Mouse (Mus musculus): Measurements from ENCODE around the gene Mrps33. TPM values are rescaled to one million over a fixed set of nuclear protein-coding genes. Genes with fewer than 3 reads are reported as not detected.

Gene Mrps33
- polyA plus RNA-seq, 1 experiment from 2014 or later: 195 TPM

GRCm38 (mm10) chr6:39785944-39786343 is 24.8 kb downstream of the Mrps33 start:
- no peak overlapping the region for H3K9ac ChIP-seq (ENCODE audit: low read length)
- no peaks in the 10 kb centered on the region for H3K27me3 ChIP-seq (replicated peaks; ENCODE audit: control insufficient read depth, insufficient read depth, low read length)
- no peak overlapping the region for H3K27ac ChIP-seq (ENCODE audit: low read depth)
- no peak overlapping the region for H3K4me3 ChIP-seq (ENCODE audit: low read depth, low read length)
- H3K4me2 ChIP-seq (ENCODE audit: low read length): no peak overlapping the region
- H3K36me3 ChIP-seq (ENCODE audit: control insufficient read depth, insufficient read depth, low read length): no peaks in the 10 kb centered on the region
- peak; percentile 12 for DNase-seq (ENCODE audit: low spot score)
- peaks cover 5% of the 10 kb centered on the region; the same call in 1 of the 2 replicates for H3K4me1 ChIP-seq (replicated peaks; ENCODE audit: control insufficient read depth, insufficient read depth, low read length)
- 67% methylated on average over 5 of the region's 5 CpGs for WGBS
- no peaks in the 10 kb centered on the region for H3K9me3 ChIP-seq (ENCODE audit: control insufficient read depth, low read length)
- ATAC-seq (replicated peaks; ENCODE audit: low FRiP score, low TSS enrichment, low read depth): no peak

DNA sequence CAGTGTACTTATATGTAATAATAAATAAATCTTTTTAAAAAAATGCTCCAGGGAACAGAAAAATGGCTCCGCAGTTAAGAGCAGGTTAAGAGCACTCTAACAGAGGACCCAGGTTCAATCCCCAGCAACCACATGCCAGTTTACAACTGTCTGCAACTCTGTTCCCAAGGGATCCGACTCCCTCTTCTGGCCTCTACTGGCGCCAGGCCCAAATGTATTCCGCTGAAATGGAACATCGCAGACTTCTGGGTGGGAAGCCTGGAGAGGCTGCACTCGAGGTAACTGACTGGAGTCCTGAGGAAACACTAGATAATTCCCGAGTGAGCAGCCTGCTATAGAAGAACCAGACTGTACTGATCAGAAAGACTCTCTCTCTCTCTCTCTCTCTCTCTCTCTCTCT is 27.3 kb downstream of the Mrps33 start:
- no peak overlapping the region for H3K4me3 ChIP-seq (ENCODE audit: low read depth, low read length)
- no peaks in the 10 kb centered on the region for H3K27me3 ChIP-seq (replicated peaks; ENCODE audit: control insufficient read depth, insufficient read depth, low read length)
- no peaks in the 10 kb centered on the region for H3K9me3 ChIP-seq (ENCODE audit: control insufficient read depth, low read length)
- H3K36me3 ChIP-seq (ENCODE audit: control insufficient read depth, insufficient read depth, low read length): no peaks in the 10 kb centered on the region
- DNase-seq (ENCODE audit: low spot score): peak; percentile 50
- peaks cover 11% of the 10 kb centered on the region; the same call in 1 of the 2 replicates for H3K4me1 ChIP-seq (replicated peaks; ENCODE audit: control insufficient read depth, insufficient read depth, low read length)
- H3K9ac ChIP-seq (ENCODE audit: low read length): no peak overlapping the region
- no peak overlapping the region for H3K4me2 ChIP-seq (ENCODE audit: low read length)
- ATAC-seq (replicated peaks; ENCODE audit: low FRiP score, low TSS enrichment, low read depth): no peak
- H3K27ac ChIP-seq (ENCODE audit: low read depth): no peak overlapping the region
- 76% methylated on average over 7 of the region's 7 CpGs for WGBS

GRCm38 (mm10) chr6:39782618-39783017 is 28.2 kb downstream of the Mrps33 start:
- DNase-seq (ENCODE audit: low spot score): peak; percentile 61
- Histone ChIP-seq H3K4me1 (replicated peaks; ENCODE audit: control insufficient read depth, insufficient read depth, low read length) (peaks cover 11% of the 10 kb centered on the region; the same call in 1 of the 2 replicates), H3K27ac (ENCODE audit: low read depth) (no peak overlapping the region), H3K27me3 (replicated peaks; ENCODE audit: control insufficient read depth, insufficient read depth, low read length) (no peaks in the 10 kb centered on the region), H3K4me3 (ENCODE audit: low read depth, low read length) (no peak overlapping the region), H3K9me3 (ENCODE audit: control insufficient read depth, low read length) (no peaks in the 10 kb centered on the region), H3K36me3 (ENCODE audit: control insufficient read depth, insufficient read depth, low read length) (no peaks in the 10 kb centered on the region), H3K4me2 (ENCODE audit: low read length) (no peak overlapping the region), H3K9ac (ENCODE audit: low read length) (no peak overlapping the region)
- 34% methylated on average over 3 of the region's 3 CpGs for WGBS
- no peak for ATAC-seq (replicated peaks; ENCODE audit: low FRiP score, low TSS enrichment, low read depth)

- Histone ChIP-seq H3K36me3 (ENCODE audit: control insufficient read depth, insufficient read depth, low read length) (no peaks in the 10 kb centered on the region), H3K27ac (ENCODE audit: low read depth) (peak overlapping the region; percentile 78; the same call in 1 of the 2 replicates)
- ATAC-seq (replicated peaks; ENCODE audit: low FRiP score, low TSS enrichment, low read depth): no peak
These were observed 28.8 kb downstream of the Mrps33 start for GRCm38 (mm10) chr6:39781766-39782530.

DNA sequence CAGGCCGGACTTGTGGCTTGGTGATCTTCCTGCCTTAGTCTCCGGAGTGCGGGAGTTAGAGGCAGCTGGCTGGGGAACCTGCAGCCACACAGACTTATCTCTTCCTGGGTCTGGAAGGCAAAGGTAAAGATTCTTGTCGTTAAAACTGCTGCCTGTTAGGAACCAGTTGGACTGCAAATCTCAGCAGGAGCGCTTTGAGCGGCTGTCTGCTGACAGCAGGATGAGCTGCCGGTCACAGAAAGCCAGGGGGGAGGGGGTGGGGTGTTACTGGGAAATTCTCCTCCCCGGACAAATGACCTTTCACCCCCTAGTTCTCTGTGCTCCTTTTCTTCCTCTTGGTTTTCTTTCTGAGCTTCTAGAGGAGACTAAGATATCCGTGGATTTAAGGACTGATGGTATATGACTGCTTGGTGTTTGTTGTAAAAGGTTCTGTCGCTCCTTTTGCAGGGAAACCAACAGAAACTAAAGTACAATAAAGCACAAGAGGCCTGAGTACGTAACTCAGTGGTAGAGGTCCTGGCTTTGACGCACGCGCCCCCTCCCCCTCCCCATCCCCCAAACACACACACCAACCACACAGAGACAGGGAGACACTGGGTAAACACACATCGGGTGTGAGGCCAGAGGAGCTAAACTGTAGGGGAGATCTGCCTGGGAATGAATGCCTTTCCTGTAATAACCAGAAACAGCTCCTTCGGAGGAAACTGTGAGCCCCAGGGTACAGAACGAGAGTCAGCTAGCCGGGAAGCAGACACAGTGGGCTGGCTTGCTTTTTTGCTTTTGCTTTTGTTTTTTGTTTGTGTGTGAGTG is 29.7 kb downstream of the Mrps33 start:
- WGBS: 2% methylated on average over 18 of the region's 18 CpGs
- no peaks in the 10 kb centered on the region for H3K9me3 ChIP-seq (ENCODE audit: control insufficient read depth, low read length)
- peak overlapping the region; percentile 18 for H3K4me3 ChIP-seq (ENCODE audit: low read depth, low read length)
- H3K9ac ChIP-seq (ENCODE audit: low read length): peak overlapping the region; percentile 13; the same call in 1 of the 2 replicates
- ATAC-seq (replicated peaks; ENCODE audit: low FRiP score, low TSS enrichment, low read depth) (peak; percentile 60; the same call in 1 of the 2 replicates), DNase-seq (ENCODE audit: low spot score) (peak; percentile 67)
- H3K36me3 ChIP-seq (ENCODE audit: control insufficient read depth, insufficient read depth, low read length): no peaks in the 10 kb centered on the region
- no peaks in the 10 kb centered on the region for H3K27me3 ChIP-seq (replicated peaks; ENCODE audit: control insufficient read depth, insufficient read depth, low read length)
- H3K4me2 ChIP-seq (ENCODE audit: low read length): peak overlapping the region; percentile 52
- H3K4me1 ChIP-seq (replicated peaks; ENCODE audit: control insufficient read depth, insufficient read depth, low read length): peaks cover 11% of the 10 kb centered on the region; the same call in 1 of the 2 replicates
- H3K27ac ChIP-seq (ENCODE audit: low read depth): peak overlapping the region; percentile 78; the same call in 1 of the 2 replicates

More at GRCm38 (mm10) chr6:39781766-39782530, 28.8 kb downstream of the Mrps33 start:
- Histone ChIP-seq H3K27me3 (replicated peaks; ENCODE audit: control insufficient read depth, insufficient read depth, low read length) (no peaks in the 10 kb centered on the region), H3K4me2 (ENCODE audit: low read length) (peak overlapping the region; percentile 52), H3K9ac (ENCODE audit: low read length) (no peak overlapping the region; the same call in 1 of the 2 replicates), H3K4me1 (replicated peaks; ENCODE audit: control insufficient read depth, insufficient read depth, low read length) (peaks cover 11% of the 10 kb centered on the region; the same call in 1 of the 2 replicates), H3K4me3 (ENCODE audit: low read depth, low read length) (no peak overlapping the region), H3K9me3 (ENCODE audit: control insufficient read depth, low read length) (no peaks in the 10 kb centered on the region)
- peak; percentile 62 for DNase-seq (ENCODE audit: low spot score)
- WGBS: 45% methylated on average over 17 of the region's 17 CpGs

GRCm38 (mm10) chr6:39778506-39778905 is 32.3 kb downstream of the Mrps33 start:
- 65% methylated on average over 1 of the region's 1 CpGs for WGBS
- H3K9ac ChIP-seq (ENCODE audit: low read length): no peak overlapping the region
- no peak overlapping the region for H3K4me3 ChIP-seq (ENCODE audit: low read depth, low read length)
- H3K27me3 ChIP-seq (replicated peaks; ENCODE audit: control insufficient read depth, insufficient read depth, low read length): no peaks in the 10 kb centered on the region
- no peak overlapping the region for H3K27ac ChIP-seq (ENCODE audit: low read depth)
- H3K4me1 ChIP-seq (replicated peaks; ENCODE audit: control insufficient read depth, insufficient read depth, low read length): peaks cover 11% of the 10 kb centered on the region; the same call in 1 of the 2 replicates
- H3K36me3 ChIP-seq (ENCODE audit: control insufficient read depth, insufficient read depth, low read length): no peaks in the 10 kb centered on the region
- no peaks in the 10 kb centered on the region for H3K9me3 ChIP-seq (ENCODE audit: control insufficient read depth, low read length)
- DNase-seq (ENCODE audit: low spot score): no peak
- H3K4me2 ChIP-seq (ENCODE audit: low read length): no peak overlapping the region
- ATAC-seq (replicated peaks; ENCODE audit: low FRiP score, low TSS enrichment, low read depth): no peak

DNA sequence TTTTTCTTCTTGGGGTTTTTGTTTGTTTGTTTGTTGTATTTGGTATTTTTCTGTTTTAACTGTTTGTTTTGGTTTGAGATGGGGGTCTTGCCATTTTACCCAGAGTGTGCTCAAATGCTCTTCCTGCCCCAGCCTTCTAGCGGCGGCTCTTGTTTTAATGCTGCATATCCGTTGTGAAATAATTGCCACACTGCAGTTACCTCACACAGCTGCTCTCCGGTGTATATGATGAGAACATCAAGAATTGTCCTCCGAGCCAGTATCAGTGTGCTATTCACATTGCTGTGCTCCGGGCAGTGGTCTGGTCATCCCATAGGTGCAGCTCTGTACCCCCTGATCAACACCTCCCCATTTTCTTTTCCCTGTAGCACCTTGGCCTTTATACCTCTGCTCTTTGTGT is 34.5 kb downstream of the Mrps33 start:
- Histone ChIP-seq H3K27ac (ENCODE audit: low read depth) (no peak overlapping the region), H3K27me3 (replicated peaks; ENCODE audit: control insufficient read depth, insufficient read depth, low read length) (no peaks in the 10 kb centered on the region), H3K9ac (ENCODE audit: low read length) (no peak overlapping the region), H3K36me3 (ENCODE audit: control insufficient read depth, insufficient read depth, low read length) (no peaks in the 10 kb centered on the region), H3K4me1 (replicated peaks; ENCODE audit: control insufficient read depth, insufficient read depth, low read length) (peaks cover 9% of the 10 kb centered on the region; the same call in 1 of the 2 replicates), H3K4me2 (ENCODE audit: low read length) (no peak overlapping the region), H3K4me3 (ENCODE audit: low read depth, low read length) (no peak overlapping the region), H3K9me3 (ENCODE audit: control insufficient read depth, low read length) (no peaks in the 10 kb centered on the region)
- DNase-seq (ENCODE audit: low spot score) (no peak), ATAC-seq (replicated peaks; ENCODE audit: low FRiP score, low TSS enrichment, low read depth) (no peak)
- 87% methylated on average over 6 of the region's 6 CpGs for WGBS

DNA sequence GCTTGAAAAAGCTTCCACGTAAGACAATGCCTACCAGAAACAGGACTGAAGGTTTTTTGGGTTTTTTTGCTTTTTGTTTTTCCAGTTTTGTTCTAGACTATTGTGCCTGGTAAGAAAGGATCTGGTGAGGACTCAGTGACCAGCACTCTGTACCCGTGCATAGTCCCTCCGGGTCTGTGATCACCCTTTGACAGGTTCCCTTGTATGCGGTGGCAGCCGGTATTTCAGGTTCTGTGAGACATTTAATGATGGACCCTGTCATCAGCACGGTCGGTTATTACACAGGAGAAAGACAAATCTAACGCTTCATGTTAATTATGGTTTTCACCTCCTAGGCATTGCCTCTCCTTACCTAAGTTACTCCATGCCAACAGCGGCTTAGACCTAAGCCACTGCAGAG is 35.8 kb downstream of the Mrps33 start:
- H3K4me3 ChIP-seq (ENCODE audit: low read depth, low read length): no peak overlapping the region
- no peaks in the 10 kb centered on the region for H3K36me3 ChIP-seq (ENCODE audit: control insufficient read depth, insufficient read depth, low read length)
- H3K9me3 ChIP-seq (ENCODE audit: control insufficient read depth, low read length): no peaks in the 10 kb centered on the region
- H3K27ac ChIP-seq (ENCODE audit: low read depth): no peak overlapping the region
- 77% methylated on average over 9 of the region's 9 CpGs for WGBS
- peak; percentile 50 for DNase-seq (ENCODE audit: low spot score)
- H3K9ac ChIP-seq (ENCODE audit: low read length): no peak overlapping the region
- no peak for ATAC-seq (replicated peaks; ENCODE audit: low FRiP score, low TSS enrichment, low read depth)
- no peaks in the 10 kb centered on the region for H3K4me1 ChIP-seq (replicated peaks; ENCODE audit: control insufficient read depth, insufficient read depth, low read length)
- no peak overlapping the region for H3K4me2 ChIP-seq (ENCODE audit: low read length)
- H3K27me3 ChIP-seq (replicated peaks; ENCODE audit: control insufficient read depth, insufficient read depth, low read length): no peaks in the 10 kb centered on the region

Data from intestine, embryonic 14.5 days (tissue).